Mouse (Mus musculus): Measurements from ENCODE around the gene Olfr147. TPM values are rescaled to one million over a fixed set of nuclear protein-coding genes. Genes with fewer than 3 reads are reported as not detected.

The Olfr147 gene
- polyA plus RNA-seq, 1 experiment, result not detected

- Histone ChIP-seq H3K4me1 (ENCODE audit: control insufficient read depth, insufficient read depth, low read length) (no peaks in the 10 kb centered on the region), H3K27ac (ENCODE audit: insufficient read depth, low read depth, low read length) (no peak within 1 kb of the TSS), H3K36me3 (ENCODE audit: control insufficient read depth, insufficient read depth, low read length) (no peaks in the 10 kb centered on the region), H3K27me3 (replicated peaks; ENCODE audit: control insufficient read depth, insufficient read depth, low read length) (no peaks in the 10 kb centered on the region), H3K4me3 (ENCODE audit: insufficient read depth, low read depth, low read length) (no peak within 1 kb of the TSS)
- DNase-seq, result no peak
- WGBS, result 81% methylated on average over 5 of the region's 5 CpGs
- no peak for TF ChIP-seq CTCF (conservative IDR thresholded peaks at IDR 0.05; ENCODE audit: insufficient read depth, insufficient read length, low read depth, low read length)
- TF ChIP-seq POLR2A (IDR thresholded peaks at IDR 0.05; ENCODE audit: low read depth, low read length), result no peak
Measured at GRCm38 (mm10) chr9:38447352-38447751, 45.9 kb downstream of the Olfr147 start, which contains the start of gene Olfr902. Gene Olfr902 (plus strand): TSS chr9:38447652.

Other genes with a start within 250 kb of the Olfr147 start
- not detected in 2 replicates for gene Olfr891, start 220.9 kb upstream of the Olfr147 start, polyA plus RNA-seq (2012; rRNA removed)
- gene Olfr893, start 193.3 kb upstream of the Olfr147 start, polyA plus RNA-seq (2012; rRNA removed), result not detected in 2 replicates
- gene Olfr894, start 183.6 kb upstream of the Olfr147 start, polyA plus RNA-seq (2012; rRNA removed), result not detected in 2 replicates
- not detected in 2 replicates for gene Olfr143, start 148.9 kb upstream of the Olfr147 start, polyA plus RNA-seq (2012; rRNA removed)
- not detected in 2 replicates for gene Olfr895, start 133.8 kb upstream of the Olfr147 start, polyA plus RNA-seq (2012; rRNA removed)
- not detected in 2 replicates for gene Olfr896-ps1, start 110.6 kb upstream of the Olfr147 start, polyA plus RNA-seq (2012; rRNA removed)
- gene Olfr25, start 72.6 kb upstream of the Olfr147 start, polyA plus RNA-seq (2012; rRNA removed), result not detected in 2 replicates
- not detected in 2 replicates for gene Olfr898, start 53.3 kb upstream of the Olfr147 start, polyA plus RNA-seq (2012; rRNA removed)
- not detected in 2 replicates for gene Olfr250, start 34.8 kb upstream of the Olfr147 start, polyA plus RNA-seq (2012; rRNA removed)
- gene Olfr251, start 24.6 kb upstream of the Olfr147 start, polyA plus RNA-seq (2012; rRNA removed), result not detected in 2 replicates
- gene Olfr901, start 27.8 kb downstream of the Olfr147 start, polyA plus RNA-seq (2012; rRNA removed), result not detected in 2 replicates
- not detected in 2 replicates for gene Olfr902, start 46.0 kb downstream of the Olfr147 start, polyA plus RNA-seq (2012; rRNA removed)
- gene Olfr904, start 61.4 kb downstream of the Olfr147 start, polyA plus RNA-seq (2012; rRNA removed), result not detected in 2 replicates
- gene Olfr905, start 69.4 kb downstream of the Olfr147 start, polyA plus RNA-seq (2012; rRNA removed), result not detected in 2 replicates
- gene Olfr906, start 85.4 kb downstream of the Olfr147 start, polyA plus RNA-seq (2012; rRNA removed), result not detected in 2 replicates
- gene Olfr907, start 94.1 kb downstream of the Olfr147 start, polyA plus RNA-seq (2012; rRNA removed), result not detected in 2 replicates
- gene Olfr911-ps1, start 119.9 kb downstream of the Olfr147 start, polyA plus RNA-seq (2012; rRNA removed), result not detected in 2 replicates
- not detected in 2 replicates for gene Olfr910, start 136.2 kb downstream of the Olfr147 start, polyA plus RNA-seq (2012; rRNA removed)
- gene Olfr912, start 178.5 kb downstream of the Olfr147 start, polyA plus RNA-seq (2012; rRNA removed), result not detected in 2 replicates
- gene Olfr913, start 191.1 kb downstream of the Olfr147 start, polyA plus RNA-seq (2012; rRNA removed), result not detected in 2 replicates
- not detected in 2 replicates for gene Olfr914, start 203.4 kb downstream of the Olfr147 start, polyA plus RNA-seq (2012; rRNA removed)